Mouse (Mus musculus) left cerebral cortex, postnatal 4 days (tissue): ENCODE data around the gene Drd4. TPM values are rescaled to one million over a fixed set of nuclear protein-coding genes. Genes with fewer than 3 reads are reported as not detected.
A peak's percentile ranks its signal among the peaks of the same experiment; 100 is the strongest.
"Not testable (repeated sequence)": the region's sequence is repeated elsewhere in the genome, so short reads cannot be mapped to it uniquely, and the experiment has no call there.

Experiments used
- DNase-seq: peaks from one replicate; pipeline ENCODE4 v3.0.0-alpha.2; 2022
- intact Hi-C: fragments of 180-260 bp; cut with DNase I; formaldehyde crosslinking; loops from one replicate; pipeline ENCODE4 v1.15.1; 2025
- total RNA-seq, 2 experiments: library from RNA; stranded (reverse); gene quantifications; 2 replicates each; pipeline ENCODE4 v1.2.3; 2021

The Drd4 gene
- under 1 TPM; 0.48 to 0.54 TPM for total RNA-seq

GRCm38 (mm10) chr7:141291921-141292582, at the start of gene Drd4:
TSS of gene Drd4 (plus strand) at chr7:141292006.
- intact Hi-C loops, result no loop called here
- peak; percentile 22 for DNase-seq

- DNase-seq, result not testable (repeated sequence)
Measured at GRCm38 (mm10) chr7:141250486-141250885, 41.3 kb upstream of the Drd4 start.

GRCm38 (mm10) chr7:141256159-141256558, 35.6 kb upstream of the Drd4 start:
- no peak for DNase-seq
- intact Hi-C loops, result no loop called here

More at GRCm38 (mm10) chr7:141250486-141250885, 41.3 kb upstream of the Drd4 start:
- intact Hi-C loops, result loop anchor here (5.0 kb wide), 1 partner anchor 72 kb away; no protein-coding TSS in a partner anchor

- intact Hi-C loops, result loop anchor here (10.0 kb wide), 1 partner anchor 103 kb away; no protein-coding TSS in a partner anchor
Measured at GRCm38 (mm10) chr7:141261480-141261879, 30.3 kb upstream of the Drd4 start.

GRCm38 (mm10) chr7:141263640-141264039, 28.2 kb upstream of the Drd4 start:
- intact Hi-C loops, result loop anchor here (10.0 kb wide), 1 partner anchor 101 kb away; no protein-coding TSS in a partner anchor
- DNase-seq, result no peak

More at GRCm38 (mm10) chr7:141261480-141261879, 30.3 kb upstream of the Drd4 start:
- DNase-seq, result no peak

- no peak for DNase-seq
- intact Hi-C loops, result loop anchor here (10.0 kb wide), 1 partner anchor 101 kb away; no protein-coding TSS in a partner anchor
Measured at GRCm38 (mm10) chr7:141264041-141264700, 27.6 kb upstream of the Drd4 start.

GRCm38 (mm10) chr7:141264761-141265410, 26.9 kb upstream of the Drd4 start:
- DNase-seq, result no peak
- intact Hi-C loops, result loop anchor here (10.0 kb wide), 1 partner anchor 100 kb away; no protein-coding TSS in a partner anchor

GRCm38 (mm10) chr7:141265411-141265738, 26.4 kb upstream of the Drd4 start:
- intact Hi-C loops, result loop anchor here (10.0 kb wide), 1 partner anchor 99 kb away; no protein-coding TSS in a partner anchor
- no peak for DNase-seq

- intact Hi-C loops, result loop anchor here (10.0 kb wide), 1 partner anchor 99 kb away; no protein-coding TSS in a partner anchor
- DNase-seq, result no peak
Measured at GRCm38 (mm10) chr7:141265739-141266561, 25.9 kb upstream of the Drd4 start, which contains the start of gene Irf7. TSS of gene Irf7 (minus strand) at chr7:141266481.

- DNase-seq, result no peak
- intact Hi-C loops, result loop anchor here (10.0 kb wide), 1 partner anchor 96 kb away; no protein-coding TSS in a partner anchor
Measured at GRCm38 (mm10) chr7:141268466-141269272, 23.1 kb upstream of the Drd4 start.

GRCm38 (mm10) chr7:141269273-141269545, 22.6 kb upstream of the Drd4 start:
- intact Hi-C loops, result loop anchor here (10.0 kb wide), 1 partner anchor 96 kb away; no protein-coding TSS in a partner anchor
- DNase-seq, result no peak

GRCm38 (mm10) chr7:141270631-141271030, 21.2 kb upstream of the Drd4 start:
- intact Hi-C loops, result no loop called here
- DNase-seq, result no peak

- intact Hi-C loops, result no loop called here
- DNase-seq, result no peak
Measured at GRCm38 (mm10) chr7:141275356-141275755, 16.4 kb upstream of the Drd4 start.

- intact Hi-C loops, result no loop called here
- DNase-seq, result no peak
Measured at GRCm38 (mm10) chr7:141276546-141276945, 15.3 kb upstream of the Drd4 start, which contains the start of gene Cdhr5. TSS of gene Cdhr5 (minus strand) at chr7:141276786.

GRCm38 (mm10) chr7:141277701-141278678, 13.8 kb upstream of the Drd4 start:
- intact Hi-C loops, result no loop called here
- no peak for DNase-seq

- DNase-seq, result peak; percentile 58
- intact Hi-C loops, result no loop called here
Measured at GRCm38 (mm10) chr7:141278766-141279590, 12.8 kb upstream of the Drd4 start, which contains the start of gene Sct. TSS of gene Sct (minus strand) at chr7:141279133.

GRCm38 (mm10) chr7:141281442-141281841, 10.4 kb upstream of the Drd4 start:
- no peak for DNase-seq
- intact Hi-C loops, result no loop called here
